Mouse (Mus musculus): ENCODE measurements at regions not wholly inside any gene's neighbourhood (a gene's known extent, or its start where the extent isn't known, plus 50 kb on each side); places are given as distances from the start of the nearest gene placed in this dataset.

DNA sequence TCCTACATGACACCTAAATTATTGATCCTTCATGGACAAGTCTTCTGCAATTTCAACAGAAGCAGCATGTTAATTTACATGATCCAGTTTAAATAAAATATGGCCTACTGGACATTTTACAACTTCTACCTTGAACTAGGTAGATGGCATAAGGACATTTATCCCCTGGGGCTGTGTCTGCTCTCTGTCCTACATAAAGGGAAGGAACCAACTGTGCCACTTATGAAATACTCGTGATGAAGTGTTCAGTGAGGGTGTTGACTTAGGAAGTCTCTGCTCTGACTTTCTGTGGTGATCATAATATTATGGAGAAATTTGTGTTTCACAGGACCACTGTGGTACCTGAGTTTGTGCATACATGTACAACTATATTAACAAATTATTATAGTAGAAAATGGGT, 60.9 kb upstream of the Mbnl1 start:
- DNase-seq (ENCODE audit: low spot score in 2 of 2): no peak

DNA sequence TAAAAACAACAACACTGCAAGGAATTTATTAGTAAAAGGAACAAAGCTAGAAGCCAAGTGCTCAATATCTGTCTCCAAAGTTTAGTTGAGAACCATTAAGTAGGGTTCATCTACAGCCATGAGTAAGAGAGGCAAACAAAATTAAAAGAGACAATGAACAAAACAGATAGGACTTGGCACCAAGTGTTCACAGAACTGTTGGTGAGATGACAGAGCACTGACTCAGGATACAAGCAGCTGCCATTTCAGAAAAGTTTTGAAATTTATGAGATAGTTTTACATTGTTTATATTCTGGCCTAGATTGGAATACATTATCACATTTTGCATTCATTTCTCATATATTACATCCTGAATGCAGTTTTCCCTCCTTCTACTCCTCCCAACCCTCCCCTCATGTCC, 60.4 kb upstream of the Mbnl1 start:
- no peak for DNase-seq (ENCODE audit: low spot score in 2 of 2)

DNA sequence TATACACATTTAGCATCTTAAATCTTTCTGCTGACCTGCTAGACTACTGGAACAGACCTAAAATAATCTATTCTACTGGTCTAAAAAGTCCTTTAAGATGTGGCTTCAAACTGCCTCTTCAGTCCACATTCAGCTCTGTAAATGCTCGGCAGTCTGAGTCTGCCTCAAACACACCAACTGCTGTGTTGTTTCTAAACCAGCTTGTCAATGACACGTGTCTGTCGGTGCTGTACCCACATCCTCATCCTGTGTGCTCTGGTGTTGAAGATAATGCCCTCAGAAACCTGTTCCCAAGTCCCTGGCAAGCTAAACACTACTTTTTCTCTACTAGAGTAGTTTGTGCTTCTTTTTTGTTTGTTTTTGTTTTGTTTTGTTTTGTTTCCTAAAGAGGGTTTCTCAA, 58.9 kb upstream of the Mbnl1 start:
- no peak for DNase-seq (ENCODE audit: low spot score in 2 of 2)

DNA sequence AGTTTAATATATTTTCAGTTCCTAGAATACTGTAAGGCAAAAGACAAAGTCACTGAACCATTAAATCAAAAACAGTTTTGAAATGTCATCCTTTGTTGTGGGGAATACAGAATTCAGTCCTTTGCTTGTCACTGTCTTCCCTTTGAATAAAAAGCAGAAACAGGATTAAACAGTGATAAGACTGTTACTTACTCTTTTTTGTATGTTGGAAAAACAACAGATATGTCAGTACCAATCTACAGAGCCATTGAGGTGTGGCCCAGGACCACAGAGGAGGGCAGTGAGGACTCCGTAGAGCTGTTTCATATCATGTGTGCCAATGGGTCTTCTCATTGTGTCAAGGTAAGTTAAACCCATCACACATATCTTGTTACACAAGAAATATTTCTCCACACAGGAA, 55.6 kb upstream of the Mbnl1 start:
- no peak for DNase-seq (ENCODE audit: low spot score in 2 of 2)

DNA sequence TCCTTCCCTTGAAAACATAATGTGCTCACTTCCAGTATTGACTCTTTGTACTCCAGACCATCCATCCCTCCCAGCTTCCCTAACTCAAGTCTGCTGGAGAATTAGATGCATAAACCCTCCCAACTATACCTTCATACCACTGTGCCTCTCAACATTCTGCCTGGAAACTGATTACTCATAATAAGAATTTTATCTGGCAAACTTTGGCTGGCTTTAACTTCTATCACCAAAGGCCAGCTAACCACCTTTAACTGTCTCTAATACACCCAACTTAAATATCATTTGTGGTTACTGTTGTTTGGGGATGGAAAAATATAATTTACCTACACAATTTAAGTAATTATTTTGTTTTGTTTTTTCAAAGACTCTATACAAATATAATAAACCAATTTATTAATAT, 54.0 kb upstream of the Mbnl1 start:
- DNase-seq (ENCODE audit: low spot score in 2 of 2): no peak

DNA sequence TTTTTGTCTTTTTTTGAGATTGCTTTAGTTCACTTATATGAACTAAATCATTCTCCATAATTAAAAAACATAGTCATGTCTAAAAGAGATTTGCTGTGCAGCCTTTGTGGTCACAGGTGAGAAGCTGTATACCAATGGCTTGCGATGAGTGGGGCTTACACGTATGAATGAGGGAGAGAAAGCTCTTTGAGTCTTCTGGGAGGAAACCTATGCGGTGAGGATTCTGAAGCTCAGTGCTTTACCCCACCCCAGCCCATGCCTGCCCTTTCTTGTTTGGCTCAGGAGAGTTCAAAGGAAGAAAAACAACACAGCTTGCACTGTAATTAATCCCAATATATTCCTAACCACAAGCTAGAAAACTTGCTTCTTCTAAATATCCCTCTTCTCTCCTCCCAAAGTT, 53.4 kb upstream of the Mbnl1 start:
- no peak for DNase-seq (ENCODE audit: low spot score in 2 of 2)

All from frontal cortex, postnatal 25 days (tissue).